Mouse (Mus musculus): Measurements from ENCODE around the gene Gsn. TPM values are rescaled to one million over a fixed set of nuclear protein-coding genes. Genes with fewer than 3 reads are reported as not detected.
A peak's percentile ranks its signal among the peaks of the same experiment; 100 is the strongest.

The Gsn gene
- 386 and 449 TPM in 2 replicates for polyA plus RNA-seq (2015; fragmentation: Nextera tagmentation; extraction: Ambion mirVana)

DNA sequence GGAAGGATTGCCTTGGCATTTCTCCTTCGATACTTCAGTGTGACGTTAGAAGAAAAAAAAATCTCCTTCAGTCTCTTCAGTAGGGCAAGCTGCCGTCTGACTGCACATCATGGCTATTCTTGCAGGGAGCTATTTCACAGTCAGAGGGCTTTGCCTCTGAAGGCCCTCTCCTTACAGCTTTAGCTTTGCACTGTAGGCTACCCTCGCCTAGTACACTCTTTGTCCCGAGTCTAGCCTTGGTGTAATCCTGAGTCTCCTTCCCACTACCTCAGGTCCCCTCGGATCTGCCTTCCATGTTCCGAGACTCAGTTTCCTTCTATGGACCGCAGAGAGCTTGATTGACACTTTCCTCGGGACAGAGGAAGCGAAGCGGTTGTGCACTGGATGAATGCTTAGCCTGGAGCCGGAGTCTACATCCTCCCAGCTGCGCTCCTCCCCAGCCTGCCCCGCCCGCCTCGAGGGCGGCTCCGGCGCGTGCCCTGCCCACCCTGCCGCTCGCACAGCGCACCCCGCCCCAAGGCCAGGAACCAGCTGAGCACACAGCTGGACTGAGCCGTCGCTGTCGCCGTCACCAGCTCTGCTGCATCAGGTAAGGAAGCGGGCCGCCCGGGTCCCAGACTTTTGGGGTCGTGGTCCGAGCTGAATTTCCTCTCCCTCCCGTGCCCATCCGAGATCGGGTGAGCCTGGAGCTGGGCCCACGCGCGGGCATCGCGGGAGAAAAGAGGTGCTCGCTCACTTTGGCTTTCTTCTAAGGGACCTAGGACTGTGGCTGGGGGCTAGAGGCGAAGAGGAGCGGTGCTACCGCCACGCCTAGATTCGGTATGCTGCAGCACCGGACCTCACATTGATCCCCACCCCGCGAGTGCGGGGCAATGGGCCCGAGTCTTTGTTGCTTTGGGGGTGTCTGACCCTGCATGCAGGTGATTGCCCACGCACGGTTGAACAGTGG lies at the start of gene Gsn:
Gene Gsn (plus strand): TSS at position 496 of the 949 bp plus-strand sequence.
- H3K4me2 ChIP-seq (ENCODE audit: low read depth, low read length), result peak within 1 kb of the TSS; percentile 90
- peaks cover 31% of the 10 kb centered on the region for H3K4me1 ChIP-seq (ENCODE audit: control insufficient read depth, insufficient read depth, low read length)
- peak within 1 kb of the TSS; percentile 39; the same call in 1 of the 2 replicates for H3K27ac ChIP-seq (ENCODE audit: low read length)
- no peaks in the 10 kb centered on the region for H3K36me3 ChIP-seq (ENCODE audit: control insufficient read depth, insufficient read depth, low read length)
- peak; percentile 94 for ATAC-seq (ENCODE audit: insufficient read depth, low FRiP score)
- no peaks in the 10 kb centered on the region for H3K27me3 ChIP-seq (ENCODE audit: control insufficient read depth, insufficient read depth, low read length)
- peak within 1 kb of the TSS; percentile 68 for H3K4me3 ChIP-seq (replicated peaks; ENCODE audit: low read length)
- H3K9ac ChIP-seq (ENCODE audit: low read length), result peak within 1 kb of the TSS; percentile 80
- H3K9me3 ChIP-seq (replicated peaks; ENCODE audit: control insufficient read depth, low read length), result no peaks in the 10 kb centered on the region
- WGBS, result 4% methylated on average over 54 of the region's 54 CpGs

DNA sequence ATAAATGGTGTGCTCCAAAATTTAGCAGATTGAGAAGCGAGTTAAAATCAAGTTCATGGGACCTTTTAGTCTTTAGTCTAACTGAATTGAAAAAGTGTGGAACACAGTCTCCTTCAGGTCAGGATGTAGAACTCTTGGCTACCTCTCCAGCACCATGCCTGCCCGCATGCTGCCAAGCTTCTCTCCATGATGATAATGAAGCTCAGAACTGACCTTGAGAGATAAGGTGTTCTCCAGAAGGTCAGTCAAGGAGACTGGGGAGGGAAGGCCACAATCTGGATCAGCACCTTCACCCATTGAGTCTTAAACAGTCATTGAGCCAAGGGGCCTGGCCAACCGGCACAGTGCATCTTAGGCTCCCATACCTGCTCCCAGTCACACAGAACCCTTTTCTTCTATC lies 49.4 kb upstream of the Gsn start:
- no peaks in the 10 kb centered on the region for H3K27me3 ChIP-seq (ENCODE audit: control insufficient read depth, insufficient read depth, low read length)
- WGBS, result 82% methylated on average over 3 of the region's 3 CpGs

DNA sequence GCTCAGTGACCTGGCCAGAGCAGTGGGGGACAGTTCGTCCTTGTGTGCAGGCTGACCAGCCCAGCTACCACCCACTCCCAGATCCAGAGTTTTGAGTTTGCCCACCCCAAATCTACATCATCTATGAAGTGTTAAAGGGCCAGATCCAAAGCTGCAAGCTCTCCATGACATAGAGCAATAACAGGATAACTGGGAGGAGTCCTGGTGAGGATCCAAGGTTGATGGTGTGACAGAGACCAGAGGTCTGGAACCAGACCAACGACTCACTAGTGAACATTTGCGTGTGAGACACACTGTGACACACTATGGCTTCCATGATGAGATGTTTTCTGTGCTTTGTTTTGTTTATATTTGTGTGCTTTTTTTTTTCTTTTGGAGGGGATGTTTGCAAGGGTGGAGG lies 48.1 kb upstream of the Gsn start:
- Histone ChIP-seq H3K9me3 (replicated peaks; ENCODE audit: control insufficient read depth, low read length) (no peaks in the 10 kb centered on the region), H3K4me3 (replicated peaks; ENCODE audit: low read length) (no peak overlapping the region), H3K4me1 (ENCODE audit: control insufficient read depth, insufficient read depth, low read length) (no peaks in the 10 kb centered on the region), H3K27me3 (ENCODE audit: control insufficient read depth, insufficient read depth, low read length) (no peaks in the 10 kb centered on the region), H3K4me2 (ENCODE audit: low read depth, low read length) (no peak overlapping the region), H3K27ac (ENCODE audit: low read length) (no peak overlapping the region), H3K36me3 (ENCODE audit: control insufficient read depth, insufficient read depth, low read length) (no peaks in the 10 kb centered on the region), H3K9ac (ENCODE audit: low read length) (no peak overlapping the region)
- no peak for ATAC-seq (ENCODE audit: insufficient read depth, low FRiP score)
- WGBS, result 72% methylated on average over 3 of the region's 3 CpGs

More for the DNA sequence above, 49.4 kb upstream of the Gsn start:
- no peak overlapping the region for H3K4me3 ChIP-seq (replicated peaks; ENCODE audit: low read length)
- no peak overlapping the region for H3K9ac ChIP-seq (ENCODE audit: low read length)
- H3K27ac ChIP-seq (ENCODE audit: low read length), result no peak overlapping the region
- no peaks in the 10 kb centered on the region for H3K9me3 ChIP-seq (replicated peaks; ENCODE audit: control insufficient read depth, low read length)
- no peak for ATAC-seq (ENCODE audit: insufficient read depth, low FRiP score)
- no peaks in the 10 kb centered on the region for H3K4me1 ChIP-seq (ENCODE audit: control insufficient read depth, insufficient read depth, low read length)
- H3K36me3 ChIP-seq (ENCODE audit: control insufficient read depth, insufficient read depth, low read length), result no peaks in the 10 kb centered on the region
- H3K4me2 ChIP-seq (ENCODE audit: low read depth, low read length), result no peak overlapping the region

GRCm38 (mm10) chr2:35208931-35209665 lies 47.1 kb upstream of the Gsn start:
- Histone ChIP-seq H3K4me1 (ENCODE audit: control insufficient read depth, insufficient read depth, low read length) (no peaks in the 10 kb centered on the region), H3K27ac (ENCODE audit: low read length) (0 out of 2 replicates have a peak overlapping the region, but pooled peaks have one; percentile 12), H3K9ac (ENCODE audit: low read length) (no peak overlapping the region), H3K9me3 (replicated peaks; ENCODE audit: control insufficient read depth, low read length) (no peaks in the 10 kb centered on the region), H3K4me3 (replicated peaks; ENCODE audit: low read length) (no peak overlapping the region), H3K36me3 (ENCODE audit: control insufficient read depth, insufficient read depth, low read length) (no peaks in the 10 kb centered on the region), H3K4me2 (ENCODE audit: low read depth, low read length) (no peak overlapping the region), H3K27me3 (ENCODE audit: control insufficient read depth, insufficient read depth, low read length) (no peaks in the 10 kb centered on the region)
- ATAC-seq (ENCODE audit: insufficient read depth, low FRiP score), result no peak
- 59% methylated on average over 8 of the region's 8 CpGs for WGBS

DNA sequence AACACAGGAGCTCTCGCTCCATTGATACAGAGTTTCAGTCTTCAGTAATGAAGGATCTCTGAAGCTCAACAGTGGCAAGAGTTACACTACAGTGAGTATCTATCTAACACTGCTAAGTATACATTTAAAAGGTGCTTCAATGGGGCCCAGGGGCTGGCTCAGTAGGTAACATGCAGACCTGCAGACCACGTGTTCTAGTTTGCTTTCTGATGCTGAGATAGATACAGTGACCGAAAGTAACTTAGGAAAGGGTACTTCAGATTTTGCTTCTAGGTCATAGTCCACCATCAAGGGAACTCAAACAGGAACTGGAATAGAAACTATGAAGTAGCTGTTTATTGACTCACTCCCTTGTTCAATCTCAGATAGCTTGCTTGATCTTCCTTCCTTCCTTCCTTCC lies 44.5 kb upstream of the Gsn start:
- no peak overlapping the region for H3K9ac ChIP-seq (ENCODE audit: low read length)
- H3K4me2 ChIP-seq (ENCODE audit: low read depth, low read length), result no peak overlapping the region
- H3K27ac ChIP-seq (ENCODE audit: low read length), result peak overlapping the region; percentile 31
- no peaks in the 10 kb centered on the region for H3K36me3 ChIP-seq (ENCODE audit: control insufficient read depth, insufficient read depth, low read length)
- H3K4me1 ChIP-seq (ENCODE audit: control insufficient read depth, insufficient read depth, low read length), result peaks cover 3% of the 10 kb centered on the region; the same call in 1 of the 2 replicates
- WGBS, result 60% methylated on average over 3 of the region's 3 CpGs
- H3K27me3 ChIP-seq (ENCODE audit: control insufficient read depth, insufficient read depth, low read length), result no peaks in the 10 kb centered on the region
- no peaks in the 10 kb centered on the region for H3K9me3 ChIP-seq (replicated peaks; ENCODE audit: control insufficient read depth, low read length)
- no peak overlapping the region for H3K4me3 ChIP-seq (replicated peaks; ENCODE audit: low read length)
- peak; percentile 75; the same call in 1 of the 2 replicates for ATAC-seq (ENCODE audit: insufficient read depth, low FRiP score)

DNA sequence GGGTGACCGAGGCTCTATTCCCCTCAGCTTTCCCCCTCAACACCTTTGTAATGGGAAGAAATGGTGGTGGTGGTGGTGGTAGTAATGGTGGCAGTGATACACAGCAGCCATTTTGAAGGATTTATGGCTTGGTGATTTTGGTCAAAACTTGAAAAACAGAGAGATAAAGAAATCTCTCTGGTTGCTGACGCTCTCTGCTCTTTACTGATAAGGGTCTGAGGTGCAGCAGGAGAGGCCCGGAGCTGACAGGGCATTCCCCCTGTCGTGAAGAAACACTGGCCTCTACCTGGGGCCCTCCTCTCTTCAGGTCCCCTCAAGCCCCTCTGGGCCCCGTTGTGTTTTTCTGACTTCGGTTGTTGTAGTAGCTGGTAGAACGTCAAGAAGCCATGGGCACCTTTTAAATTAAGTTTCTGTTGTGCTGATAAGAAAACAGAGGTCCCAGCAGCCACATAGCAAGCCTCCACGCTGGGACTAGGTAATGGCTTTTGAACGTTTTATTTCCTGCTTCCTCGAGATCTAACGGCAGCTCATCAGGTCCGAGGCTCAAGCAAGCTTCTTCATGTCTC lies 42.8 kb upstream of the Gsn start:
- Histone ChIP-seq H3K4me3 (replicated peaks; ENCODE audit: low read length) (no peak overlapping the region), H3K4me1 (ENCODE audit: control insufficient read depth, insufficient read depth, low read length) (peaks cover 3% of the 10 kb centered on the region; the same call in 1 of the 2 replicates), H3K36me3 (ENCODE audit: control insufficient read depth, insufficient read depth, low read length) (no peaks in the 10 kb centered on the region), H3K27me3 (ENCODE audit: control insufficient read depth, insufficient read depth, low read length) (no peaks in the 10 kb centered on the region), H3K9me3 (replicated peaks; ENCODE audit: control insufficient read depth, low read length) (no peaks in the 10 kb centered on the region), H3K9ac (ENCODE audit: low read length) (0 out of 2 replicates have a peak overlapping the region, but pooled peaks have one; percentile 7), H3K4me2 (ENCODE audit: low read depth, low read length) (no peak overlapping the region), H3K27ac (ENCODE audit: low read length) (no peak overlapping the region)
- 68% methylated on average over 12 of the region's 12 CpGs for WGBS
- ATAC-seq (ENCODE audit: insufficient read depth, low FRiP score), result no peak

DNA sequence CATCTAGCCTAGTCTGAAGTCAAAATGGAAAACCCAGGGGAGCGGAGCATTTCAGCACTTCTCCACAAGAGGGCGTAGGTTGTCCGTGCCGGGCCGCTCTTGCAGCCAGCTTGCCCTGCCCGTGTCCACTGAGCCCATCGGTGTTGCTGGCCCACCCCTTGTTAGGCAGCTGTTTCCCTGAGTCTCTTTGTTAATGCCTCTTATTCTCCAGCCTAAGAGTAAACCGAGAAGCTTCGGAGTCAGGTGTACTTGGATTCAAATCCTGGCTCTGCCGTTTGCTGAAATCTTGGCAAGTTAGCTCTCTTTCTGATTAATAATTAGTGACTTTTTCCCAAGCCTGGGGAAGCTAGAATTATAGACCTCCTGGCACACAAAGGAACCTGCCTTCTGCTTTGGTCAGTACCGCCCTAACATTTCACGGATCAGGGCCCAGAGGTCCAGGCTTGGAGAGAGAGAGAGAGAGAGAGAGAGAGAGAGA lies 41.3 kb upstream of the Gsn start:
- Histone ChIP-seq H3K9ac (ENCODE audit: low read length) (peak overlapping the region; percentile 18; the same call in 1 of the 2 replicates), H3K27ac (ENCODE audit: low read length) (no peak overlapping the region), H3K4me1 (ENCODE audit: control insufficient read depth, insufficient read depth, low read length) (peaks cover 3% of the 10 kb centered on the region; the same call in 1 of the 2 replicates), H3K27me3 (ENCODE audit: control insufficient read depth, insufficient read depth, low read length) (no peaks in the 10 kb centered on the region), H3K4me2 (ENCODE audit: low read depth, low read length) (peak overlapping the region; percentile 44), H3K9me3 (replicated peaks; ENCODE audit: control insufficient read depth, low read length) (no peaks in the 10 kb centered on the region), H3K36me3 (ENCODE audit: control insufficient read depth, insufficient read depth, low read length) (no peaks in the 10 kb centered on the region), H3K4me3 (replicated peaks; ENCODE audit: low read length) (peak overlapping the region; percentile 9)
- 4% methylated on average over 12 of the region's 12 CpGs for WGBS
- peak; percentile 66; the same call in 1 of the 2 replicates for ATAC-seq (ENCODE audit: insufficient read depth, low FRiP score)

GRCm38 (mm10) chr2:35215363-35215762 lies 40.8 kb upstream of the Gsn start:
- Histone ChIP-seq H3K4me3 (replicated peaks; ENCODE audit: low read length) (no peak overlapping the region), H3K4me2 (ENCODE audit: low read depth, low read length) (no peak overlapping the region), H3K36me3 (ENCODE audit: control insufficient read depth, insufficient read depth, low read length) (no peaks in the 10 kb centered on the region), H3K4me1 (ENCODE audit: control insufficient read depth, insufficient read depth, low read length) (peaks cover 3% of the 10 kb centered on the region; the same call in 1 of the 2 replicates), H3K27me3 (ENCODE audit: control insufficient read depth, insufficient read depth, low read length) (no peaks in the 10 kb centered on the region), H3K9ac (ENCODE audit: low read length) (no peak overlapping the region), H3K9me3 (replicated peaks; ENCODE audit: control insufficient read depth, low read length) (no peaks in the 10 kb centered on the region), H3K27ac (ENCODE audit: low read length) (no peak overlapping the region)
- WGBS, result 72% methylated on average over 14 of the region's 14 CpGs
- no peak for ATAC-seq (ENCODE audit: insufficient read depth, low FRiP score)

Measured in stomach, embryonic 16.5 days (tissue).